Mouse (Mus musculus) cerebellum, adult 9-11 months (tissue): Measurements from ENCODE around the gene Ckap4.

ENCODE experiments used
- DNase-seq: peaks from one replicate; pipeline ENCODE4 v3.0.0; 2022

The Ckap4 gene

GRCm38 (mm10) chr10:84533912-84534671 lies at the start of gene Ckap4:
Gene Ckap4, minus strand, starts transcription at chr10:84534062.
- DNase-seq, result peak; percentile 60

DNA sequence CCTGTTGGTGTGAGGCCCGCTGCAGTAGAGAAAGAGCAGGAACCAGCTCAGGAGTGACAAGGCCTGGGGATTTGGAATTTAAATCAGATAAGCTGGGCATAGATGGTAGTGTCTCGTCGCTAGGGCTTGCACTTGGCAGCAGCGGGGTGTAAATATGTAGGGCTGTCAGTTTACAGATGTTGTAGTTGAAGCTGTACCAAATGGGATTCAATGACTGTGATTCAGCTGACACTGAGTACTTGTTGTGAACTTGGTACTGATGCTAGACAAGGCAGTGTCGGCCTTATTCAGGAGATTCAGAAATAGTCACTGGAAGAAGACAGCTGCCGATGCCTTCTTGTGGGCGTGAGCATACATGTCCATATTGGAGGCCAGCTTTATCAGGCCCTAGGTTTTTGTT lies 48.4 kb upstream of the Ckap4 start:
- DNase-seq, result no peak

GRCm38 (mm10) chr10:84581191-84581590 lies 47.3 kb upstream of the Ckap4 start:
- DNase-seq, result no peak

GRCm38 (mm10) chr10:84579527-84579926 lies 45.7 kb upstream of the Ckap4 start:
- DNase-seq, result no peak

- no peak for DNase-seq
Measured at GRCm38 (mm10) chr10:84578738-84579137, 44.9 kb upstream of the Ckap4 start.

DNA sequence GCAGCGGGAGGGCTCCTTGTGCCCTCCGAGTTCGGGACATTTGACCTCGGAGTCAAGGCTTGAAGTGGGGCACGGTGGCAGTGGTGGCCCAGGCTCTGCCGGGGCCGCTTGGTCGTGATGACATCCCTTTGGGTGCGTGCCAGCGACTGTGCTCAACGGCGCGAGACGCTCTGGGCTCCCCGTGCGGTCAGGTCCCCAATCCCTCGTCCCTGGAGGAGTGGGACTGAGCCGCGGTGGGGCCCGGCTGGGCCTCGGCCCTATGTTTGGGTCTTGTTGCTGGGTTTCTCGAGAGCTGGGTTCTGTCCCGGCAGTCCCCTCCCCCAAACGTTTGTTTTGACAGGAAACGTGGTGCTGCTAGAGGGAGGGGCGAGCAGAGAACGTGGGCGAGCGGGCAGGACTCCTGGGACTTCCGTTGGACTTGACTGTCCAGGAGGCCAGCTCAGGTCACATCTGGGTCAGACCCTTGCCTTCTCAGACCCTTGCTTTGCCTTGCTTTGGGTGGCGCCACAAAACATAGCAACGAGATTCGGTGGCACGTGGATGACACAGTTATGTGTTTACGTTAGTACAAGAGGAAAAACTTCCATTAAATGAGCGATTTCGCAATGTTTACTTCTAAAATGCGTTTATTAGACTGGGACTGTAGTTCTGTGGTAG lies 43.3 kb upstream of the Ckap4 start:
- peak; percentile 86 for DNase-seq

DNA sequence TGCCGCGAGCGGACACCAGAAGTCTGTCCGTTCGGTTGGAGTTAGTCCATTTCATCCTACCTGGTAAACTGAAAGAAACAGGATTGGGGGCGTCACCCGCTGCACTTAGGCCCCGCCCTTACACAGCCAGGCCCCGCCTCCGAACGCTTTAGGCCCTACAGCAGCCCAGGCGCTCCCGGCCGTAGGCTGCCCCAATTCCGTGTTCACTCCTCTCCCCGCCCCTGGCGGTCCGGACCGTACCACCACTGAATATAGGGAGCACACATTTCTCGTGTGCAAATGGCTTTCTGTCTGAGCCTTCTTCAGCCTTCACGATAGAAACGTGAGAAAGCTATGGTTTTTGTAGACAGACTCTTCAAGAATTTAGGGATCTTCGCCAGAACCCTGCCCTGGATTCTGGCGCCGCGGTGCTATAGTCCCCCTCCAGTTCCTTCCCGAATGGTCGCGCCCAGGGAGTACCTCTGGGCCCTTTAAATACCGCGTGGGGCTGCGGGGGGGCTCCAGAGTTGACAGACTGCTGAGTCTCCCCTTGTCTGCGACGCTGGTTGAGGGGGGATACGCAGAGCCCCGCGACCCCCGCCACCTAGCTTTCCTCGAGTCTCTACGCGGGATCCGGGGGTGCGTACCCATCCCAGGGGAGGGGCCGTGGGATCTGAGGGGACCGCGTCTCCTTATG lies 42.7 kb upstream of the Ckap4 start, which contains the start of gene Tcp11l2:
Tcp11l2 (plus strand) TSS at position 232 of the 676 bp plus-strand sequence.
- DNase-seq, result peak; percentile 97

DNA sequence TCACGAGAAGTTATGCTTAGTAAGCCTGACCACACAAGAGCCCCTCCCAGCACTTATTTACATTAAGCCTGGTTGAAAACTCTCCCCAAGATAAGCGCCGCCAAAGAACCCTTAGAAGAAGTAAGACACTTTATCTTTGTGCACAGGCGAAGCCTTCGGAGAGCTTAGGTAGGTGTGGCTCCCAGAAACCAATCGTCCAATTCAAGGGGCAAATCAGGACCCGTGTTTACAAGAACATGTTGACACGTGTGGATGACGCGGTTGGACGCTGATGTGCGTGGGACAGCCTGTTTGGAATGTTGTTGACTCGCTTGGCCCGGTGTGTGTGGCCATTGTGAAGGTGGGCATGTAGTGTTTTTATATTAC lies 42.1 kb upstream of the Ckap4 start:
- DNase-seq, result no peak

GRCm38 (mm10) chr10:84573671-84574420 lies 40.0 kb upstream of the Ckap4 start:
- no peak for DNase-seq

GRCm38 (mm10) chr10:84571052-84571639 lies 37.3 kb upstream of the Ckap4 start:
- no peak for DNase-seq

DNA sequence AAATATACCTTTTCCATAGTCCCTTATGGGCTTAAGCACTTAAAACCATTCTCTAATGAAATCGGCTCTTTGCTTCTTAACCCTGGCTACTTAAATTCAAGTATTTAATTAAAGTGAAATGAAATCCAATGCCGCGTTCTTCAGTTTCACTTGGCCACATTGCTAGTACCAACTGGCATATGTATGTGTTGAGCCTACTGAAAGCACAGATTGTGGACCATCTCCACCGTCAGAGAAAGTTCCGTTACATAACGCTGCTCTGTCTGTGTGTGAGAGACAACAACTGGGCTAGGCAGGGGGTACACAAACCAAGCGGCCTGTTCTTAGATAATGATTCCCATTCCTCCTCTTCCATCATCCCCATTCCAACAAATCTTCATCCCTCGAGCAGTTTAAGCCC lies 30.6 kb upstream of the Ckap4 start:
- DNase-seq, result no peak

DNA sequence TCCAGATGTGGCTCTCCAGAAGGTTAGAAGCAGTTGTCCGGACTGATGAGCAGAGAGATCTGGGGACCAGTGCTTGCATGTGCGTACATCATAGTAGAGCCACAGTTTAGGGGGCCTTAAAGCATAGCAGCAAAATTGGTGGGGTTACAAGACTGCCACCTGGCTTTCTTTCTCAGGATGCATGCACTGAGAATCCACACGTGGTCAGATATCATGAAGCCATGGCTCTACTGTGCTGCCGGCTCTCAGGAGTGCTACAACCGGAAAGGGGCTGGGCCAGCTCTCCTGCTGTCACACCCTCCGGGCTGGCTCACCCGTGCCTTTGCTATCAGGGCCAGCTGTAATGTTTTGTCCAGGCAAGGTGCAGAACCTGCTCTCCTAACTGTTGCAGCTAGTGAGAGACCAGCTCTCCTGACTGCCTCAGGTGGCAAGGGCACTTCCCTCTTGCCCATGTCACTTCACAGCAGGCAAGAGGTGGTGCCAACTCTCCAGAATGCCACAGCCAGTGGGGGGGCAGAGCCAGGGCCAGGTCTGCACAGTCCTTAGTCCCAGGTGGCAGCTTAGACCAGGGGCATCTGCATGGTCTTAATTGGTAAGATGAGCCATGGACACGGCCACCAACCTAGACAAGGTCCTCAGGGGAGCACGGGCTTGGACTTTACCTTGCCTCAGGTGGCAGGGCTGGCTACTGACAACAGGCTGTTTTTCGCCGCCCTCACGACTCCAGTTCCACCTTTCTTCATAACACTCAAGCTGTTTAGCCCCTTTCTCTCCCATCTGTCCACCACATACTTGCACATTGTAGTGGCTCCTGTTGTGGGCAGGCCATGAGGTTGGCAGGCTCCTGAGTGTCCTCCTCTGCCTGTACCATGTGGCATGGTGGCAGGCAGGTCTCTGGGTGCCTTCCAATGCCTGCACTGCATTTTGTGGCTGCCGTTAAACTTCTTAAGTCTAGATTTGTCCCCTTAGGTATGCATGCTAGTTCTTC lies 29.0 kb upstream of the Ckap4 start:
- DNase-seq, result peak; percentile 92

DNA sequence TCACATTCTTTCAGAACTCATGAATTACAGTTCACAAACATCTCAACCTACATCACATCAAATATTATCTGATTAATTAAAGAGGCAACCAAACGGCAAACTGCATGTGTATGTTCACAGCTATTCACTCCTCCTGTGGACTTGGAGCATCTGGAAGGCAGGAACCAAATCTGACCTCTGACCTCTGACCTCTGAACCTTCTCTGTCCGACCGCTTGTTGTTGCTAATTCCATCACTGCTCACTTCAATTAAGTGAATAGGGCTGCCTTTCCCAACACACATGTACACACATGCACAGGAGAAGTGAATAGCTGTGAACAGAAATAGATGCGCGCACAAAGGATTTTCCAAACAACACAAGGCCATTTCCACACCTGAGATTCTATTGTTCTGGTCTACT lies 28.3 kb upstream of the Ckap4 start:
- DNase-seq, result no peak

GRCm38 (mm10) chr10:84559986-84560385 lies 26.1 kb upstream of the Ckap4 start:
- DNase-seq, result no peak

DNA sequence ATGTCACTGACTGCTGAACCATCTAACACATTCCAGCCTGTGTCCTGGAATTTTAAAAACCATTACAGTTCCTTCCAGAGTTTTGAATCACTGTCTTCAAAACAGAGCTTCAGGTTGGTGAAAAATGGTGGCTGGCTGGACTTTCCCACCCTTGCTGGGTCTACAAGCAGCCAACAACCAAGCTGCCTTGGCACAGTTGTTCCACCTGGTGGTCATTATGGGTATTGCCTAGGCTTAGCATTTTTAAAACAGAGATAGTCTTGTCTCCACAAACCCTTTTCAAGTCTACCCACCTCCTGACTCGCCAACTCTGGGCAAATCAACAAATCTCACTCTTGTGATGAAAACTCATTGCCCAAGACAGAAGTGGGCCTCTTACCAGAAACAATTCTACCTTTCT lies 24.6 kb upstream of the Ckap4 start:
- no peak for DNase-seq

DNA sequence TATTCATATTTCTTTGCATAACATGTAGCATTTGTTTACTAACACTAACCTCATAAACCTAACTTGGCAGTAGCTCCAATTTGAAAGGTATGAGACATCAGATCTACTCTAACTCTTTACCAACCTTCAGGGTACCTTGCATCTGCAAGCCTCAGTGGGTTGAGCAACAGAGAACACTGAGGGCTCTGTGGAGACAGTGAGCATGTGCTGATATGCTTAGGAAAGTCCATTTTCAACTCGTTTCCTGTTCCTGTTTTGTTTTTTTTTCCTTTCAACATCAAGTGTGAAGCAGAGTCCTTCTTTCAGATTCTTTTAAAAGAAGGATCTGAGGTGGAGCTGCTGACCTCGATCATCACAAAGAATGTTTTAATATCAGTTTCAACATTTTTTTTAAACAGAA lies 22.3 kb upstream of the Ckap4 start:
- DNase-seq, result no peak

DNA sequence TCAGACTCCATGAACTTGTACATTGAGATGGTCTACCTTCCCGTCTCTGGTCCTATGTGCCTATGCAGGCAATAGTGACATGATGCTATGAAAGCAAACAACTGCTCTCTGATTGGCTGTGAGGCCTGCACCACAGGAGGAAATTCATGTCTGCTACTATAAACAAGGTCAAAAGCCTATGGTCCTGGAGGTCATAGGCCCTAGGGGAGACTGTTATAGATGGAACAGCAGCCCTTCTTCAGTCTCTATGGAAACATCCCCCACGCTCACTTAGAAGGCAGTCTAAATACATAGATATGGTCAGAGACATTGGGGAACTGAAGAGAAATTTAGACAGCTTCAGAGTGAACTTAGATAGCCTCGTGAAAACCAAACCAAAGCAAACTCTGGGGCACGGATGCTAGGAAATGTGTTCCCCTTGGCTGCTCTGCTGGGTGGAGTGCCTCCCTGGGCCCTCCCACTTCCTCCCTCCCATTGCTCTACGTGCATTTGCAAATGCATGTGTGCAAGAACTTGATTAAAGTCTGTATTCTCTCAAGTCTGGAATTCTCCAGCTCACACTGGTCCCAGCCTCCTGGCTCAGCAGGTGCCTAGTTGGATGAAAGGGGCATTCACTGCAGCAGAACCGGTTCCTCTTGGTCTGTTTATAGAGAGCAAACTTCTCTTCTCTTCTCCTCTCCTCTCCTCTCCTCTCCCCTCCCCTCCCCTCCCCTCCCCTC lies 20.6 kb upstream of the Ckap4 start:
- DNase-seq, result no peak

GRCm38 (mm10) chr10:84552477-84552876 lies 18.6 kb upstream of the Ckap4 start:
- no peak for DNase-seq

- no peak for DNase-seq
Measured at GRCm38 (mm10) chr10:84551846-84552245, 18.0 kb upstream of the Ckap4 start.

- no peak for DNase-seq
Measured at GRCm38 (mm10) chr10:84549920-84550293, 16.0 kb upstream of the Ckap4 start.
